Mouse (Mus musculus): ENCODE measurements around the gene Galk2.

Gene Galk2

DNA sequence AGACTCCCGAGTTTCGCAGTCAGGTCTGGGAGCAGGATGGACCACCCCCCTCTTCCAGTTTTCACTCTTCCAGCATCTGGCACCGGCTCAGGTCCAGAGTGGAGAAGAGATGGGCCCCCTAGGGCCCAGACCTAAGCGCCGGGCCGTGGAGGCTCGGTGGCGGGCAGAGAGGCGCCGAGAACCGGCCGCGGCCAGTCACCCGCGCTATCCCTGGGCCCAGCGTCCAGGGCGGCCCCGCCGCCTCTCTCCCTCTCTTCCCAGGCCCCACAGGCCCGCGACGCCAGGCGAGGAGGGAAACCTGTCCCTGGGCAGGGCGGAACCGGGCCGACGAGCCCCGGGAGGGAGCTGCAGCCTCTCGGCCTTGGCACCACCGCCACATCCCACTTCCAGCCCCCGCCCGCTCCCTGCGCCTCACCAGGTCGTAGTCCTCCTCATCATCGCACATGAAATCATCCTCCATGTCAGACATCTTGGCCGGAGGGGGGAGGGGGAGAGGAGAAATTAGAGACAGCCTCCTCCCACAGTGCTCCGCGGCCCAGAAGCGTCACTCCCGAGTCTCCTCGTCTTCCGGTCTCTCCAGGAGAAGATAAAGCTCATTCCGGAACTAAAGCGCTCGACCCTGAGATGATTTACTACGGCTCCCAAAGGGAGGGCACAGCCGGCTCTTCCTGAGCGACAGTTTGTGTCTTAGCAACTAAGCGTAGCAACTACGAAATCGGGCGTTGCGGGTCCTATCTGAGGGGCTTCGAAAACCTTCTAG is at the start of gene Galk2, which contains the start of gene Cops2:
Gene Galk2, plus strand, starts transcription at position 589 of the 760 bp plus-strand sequence.
Gene Cops2, minus strand, starts transcription at position 619 of the 760 bp plus-strand sequence.
- peak; percentile 87 to 95 for DNase-seq (ENCODE audit: low spot score in 2 of 2)

DNA sequence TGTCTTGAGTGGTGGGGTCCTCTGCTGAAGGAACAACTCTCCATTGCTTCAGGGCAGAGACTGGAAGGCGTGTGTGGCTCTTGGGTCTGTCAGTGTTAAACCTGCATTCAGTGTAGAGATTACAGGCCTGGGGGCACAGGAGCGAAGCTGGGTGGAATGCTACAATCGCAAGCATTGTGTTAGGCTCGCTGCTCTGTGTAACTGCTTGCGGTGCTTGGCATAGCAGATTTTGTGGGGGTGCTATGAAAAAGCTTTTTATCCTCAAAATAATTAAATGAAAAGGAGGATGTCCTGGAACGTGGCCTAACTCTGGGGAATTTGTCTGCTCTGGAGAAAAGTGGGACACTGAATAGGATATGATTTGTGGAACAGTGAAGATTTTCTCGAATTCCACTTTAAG is 49.4 kb upstream of the Galk2 start:
- DNase-seq (ENCODE audit: low spot score in 2 of 2): no peak

GRCm38 (mm10) chr2:125811332-125811731 is 47.6 kb upstream of the Galk2 start:
- DNase-seq (ENCODE audit: low spot score in 2 of 2): no peak

DNA sequence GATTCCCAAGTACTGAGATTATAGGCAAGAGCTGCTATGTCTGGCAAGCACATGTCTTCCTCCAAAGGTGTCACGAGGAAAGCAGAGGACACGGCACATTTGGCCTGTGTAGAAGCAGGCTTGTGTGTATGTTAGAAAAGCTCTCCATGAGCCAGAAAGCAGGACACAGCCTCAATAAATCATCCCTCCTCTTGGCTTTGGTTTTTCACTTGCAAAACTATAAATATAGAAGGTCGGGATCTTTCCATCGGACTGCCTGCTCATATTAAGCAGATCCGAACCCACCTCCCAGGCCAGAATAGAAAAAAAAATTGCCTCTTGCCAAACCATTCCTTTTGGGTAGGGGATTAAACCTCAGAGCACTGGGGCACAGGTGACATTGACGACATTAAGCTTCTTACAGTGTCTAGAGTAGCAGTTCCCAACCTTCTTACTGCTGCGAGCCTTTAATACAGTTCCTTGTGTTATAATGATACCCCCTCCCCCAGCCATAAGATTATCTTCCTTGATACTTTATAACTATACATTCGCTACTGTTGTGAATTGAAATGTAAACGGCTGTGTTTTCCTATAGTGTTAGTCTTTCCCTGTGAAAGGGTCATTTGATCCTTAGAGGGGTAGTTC is 44.8 kb upstream of the Galk2 start:
- no peak for DNase-seq (ENCODE audit: low spot score in 2 of 2)

- DNase-seq (ENCODE audit: low spot score in 2 of 2): no peak
Measured at GRCm38 (mm10) chr2:125820397-125820796, 38.5 kb upstream of the Galk2 start.

DNA sequence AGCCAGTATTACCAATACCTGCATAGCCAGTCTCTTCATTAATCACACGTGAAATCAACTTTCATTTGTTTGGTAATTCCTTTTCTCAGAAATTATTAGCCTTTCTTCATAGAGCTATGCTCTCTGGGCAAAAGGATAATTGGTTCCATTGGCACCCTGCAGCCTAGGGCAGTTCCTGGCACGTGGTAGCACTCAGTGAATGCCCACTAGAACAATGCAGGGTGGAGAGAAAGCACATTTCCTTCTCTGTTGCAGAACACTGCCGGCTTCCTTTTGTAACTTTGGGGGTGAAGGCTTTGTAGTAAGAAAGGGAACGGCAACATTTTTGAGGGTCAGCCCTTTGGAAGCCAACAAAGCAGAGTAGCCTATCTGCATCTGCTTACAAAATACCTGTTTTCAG is 32.7 kb upstream of the Galk2 start:
- DNase-seq (ENCODE audit: low spot score in 2 of 2): no peak

GRCm38 (mm10) chr2:125827898-125828297 is 31.0 kb upstream of the Galk2 start:
- no peak for DNase-seq (ENCODE audit: low spot score in 2 of 2)

DNA sequence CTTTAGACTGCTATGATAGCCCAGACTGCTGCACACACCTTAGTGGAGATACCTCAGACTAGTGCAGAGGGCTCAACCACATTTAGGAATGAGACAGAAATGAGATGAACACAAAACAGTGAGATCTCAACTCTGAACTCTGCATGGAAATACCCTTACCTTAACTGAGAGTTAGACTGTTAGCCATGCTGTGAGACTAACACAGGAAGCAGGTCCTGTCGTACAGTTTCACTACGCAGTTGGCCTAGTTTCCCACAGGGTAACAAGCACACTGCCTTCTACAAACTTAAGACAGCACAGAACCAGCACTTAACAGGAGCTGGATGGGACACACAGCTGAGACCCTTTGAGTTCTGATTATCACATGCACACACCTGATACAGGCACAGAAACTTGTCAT is 29.0 kb upstream of the Galk2 start:
- DNase-seq (ENCODE audit: low spot score in 2 of 2): no peak

- DNase-seq (ENCODE audit: low spot score in 2 of 2): no peak
Measured at GRCm38 (mm10) chr2:125838091-125838490, 20.8 kb upstream of the Galk2 start.

- DNase-seq (ENCODE audit: low spot score in 2 of 2): no peak
Measured at GRCm38 (mm10) chr2:125838708-125839284, 20.1 kb upstream of the Galk2 start.

- no peak for DNase-seq (ENCODE audit: low spot score in 2 of 2)
Measured at GRCm38 (mm10) chr2:125851237-125851636, 7.7 kb upstream of the Galk2 start.

DNA sequence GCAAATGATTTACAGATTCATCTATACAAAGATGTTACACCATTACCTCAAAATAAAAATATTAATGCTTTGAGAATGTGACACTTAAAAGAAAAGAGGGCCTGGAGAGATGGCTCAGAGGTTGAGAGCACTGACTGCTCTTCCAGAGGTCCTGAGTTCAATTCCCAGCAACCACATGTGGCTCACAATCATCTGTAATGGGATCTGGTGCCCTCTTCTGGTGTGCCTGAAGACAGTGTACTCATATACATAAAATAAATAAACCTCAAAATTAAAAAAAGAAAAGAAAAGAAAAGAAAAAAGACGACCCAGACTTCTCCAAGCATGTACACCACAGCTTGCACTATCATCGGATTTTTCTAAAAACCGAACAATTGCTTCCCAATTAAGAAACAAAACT is 1.2 kb upstream of the Galk2 start:
- no peak for DNase-seq (ENCODE audit: low spot score in 2 of 2)

DNA sequence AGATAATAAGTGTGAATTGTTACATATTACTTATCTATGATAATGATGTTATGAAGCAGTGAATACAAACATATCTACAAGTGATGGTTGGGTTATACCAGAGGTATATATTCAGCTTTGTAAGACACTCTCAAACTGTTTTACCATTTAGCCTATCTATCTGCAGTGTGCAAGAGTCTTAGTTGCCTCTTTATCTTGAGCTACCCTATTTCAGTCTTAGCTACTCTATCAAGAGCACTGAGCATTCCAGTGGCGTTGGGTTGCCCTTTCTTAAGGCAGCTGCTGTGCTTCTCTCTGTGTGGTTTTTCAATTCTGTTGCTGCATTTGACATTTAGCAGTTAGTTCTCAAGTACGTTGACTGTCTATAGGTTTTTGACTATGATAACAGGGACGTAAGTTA is 4.9 kb downstream of the Galk2 start:
- DNase-seq (ENCODE audit: low spot score in 2 of 2): no peak

DNA sequence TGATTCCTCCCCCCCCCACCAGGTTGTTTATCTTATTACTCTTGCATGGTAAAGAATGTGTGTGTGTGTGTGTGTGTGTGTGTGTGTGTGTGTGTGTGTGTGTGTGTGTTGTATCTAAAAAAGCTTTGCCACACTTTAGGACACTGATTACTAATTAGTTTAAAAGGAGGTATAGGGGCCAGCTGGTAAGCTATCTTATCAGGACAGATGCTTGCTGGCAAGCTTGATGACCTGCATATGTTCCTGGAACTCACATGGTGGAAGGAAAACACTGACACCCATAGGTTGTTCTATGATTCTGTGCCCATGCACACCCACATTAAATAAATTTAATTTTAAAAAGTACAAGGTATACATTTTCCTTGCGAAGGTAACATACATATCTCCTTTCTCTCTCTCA is 5.6 kb downstream of the Galk2 start:
- DNase-seq (ENCODE audit: low spot score in 2 of 2): no peak

DNA sequence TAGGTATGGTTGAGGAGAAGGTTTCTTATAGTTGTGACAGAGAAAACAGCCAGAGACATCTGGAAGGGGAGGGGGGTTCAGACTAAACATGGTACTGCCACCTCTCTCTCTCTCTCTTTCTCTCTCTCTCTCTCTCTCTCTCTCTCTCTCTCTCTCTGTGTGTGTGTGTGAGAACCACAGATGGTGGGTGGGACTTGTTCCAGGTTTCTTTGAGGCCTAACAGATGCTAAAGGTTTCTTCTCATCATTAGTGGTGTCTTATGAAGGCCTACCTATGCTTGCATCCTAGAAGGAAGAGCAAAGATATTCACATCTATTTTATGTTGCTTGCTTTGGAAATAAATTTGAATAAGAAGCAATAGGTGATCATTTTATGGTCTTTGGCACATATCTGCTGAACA is 6.7 kb downstream of the Galk2 start:
- no peak for DNase-seq (ENCODE audit: low spot score in 2 of 2)

DNA sequence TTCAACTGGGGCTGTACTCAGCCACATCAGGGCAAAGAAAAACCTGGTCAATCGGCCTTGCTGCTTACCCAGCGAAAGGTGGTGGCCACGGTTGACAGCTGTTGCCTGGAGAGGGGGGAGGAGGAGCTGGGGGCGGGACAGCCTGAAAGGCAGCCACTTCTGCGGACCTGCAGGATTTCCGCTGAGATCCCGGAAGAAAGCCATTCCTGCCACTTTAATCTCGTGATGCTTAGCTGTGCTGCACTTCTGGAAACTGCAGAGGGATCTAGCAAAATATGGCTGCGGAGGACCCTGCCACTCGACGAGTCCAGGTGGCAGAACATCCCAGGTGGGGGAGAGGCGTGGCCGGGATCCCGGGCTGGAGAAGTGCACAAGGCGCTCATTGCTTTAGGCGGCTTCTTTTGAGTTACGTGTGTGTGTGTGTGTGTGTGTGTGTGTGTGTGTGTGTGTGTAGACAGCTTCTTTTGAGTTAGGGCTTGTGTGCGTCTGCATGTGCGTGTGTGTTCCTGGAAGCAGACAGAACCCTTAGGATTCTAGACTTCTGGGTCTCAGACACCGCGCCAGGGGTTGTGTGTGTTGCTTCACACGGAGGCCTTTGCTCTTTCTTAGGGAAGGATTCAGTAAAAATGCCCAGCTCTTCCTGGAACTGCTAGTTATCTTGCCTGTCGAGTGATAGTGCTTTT is 7.3 kb downstream of the Galk2 start:
- peak; percentile 19 to 63 for DNase-seq (ENCODE audit: low spot score in 2 of 2)

- no peak for DNase-seq (ENCODE audit: low spot score in 2 of 2)
Measured at GRCm38 (mm10) chr2:125868301-125868700, 9.4 kb downstream of the Galk2 start.

DNA sequence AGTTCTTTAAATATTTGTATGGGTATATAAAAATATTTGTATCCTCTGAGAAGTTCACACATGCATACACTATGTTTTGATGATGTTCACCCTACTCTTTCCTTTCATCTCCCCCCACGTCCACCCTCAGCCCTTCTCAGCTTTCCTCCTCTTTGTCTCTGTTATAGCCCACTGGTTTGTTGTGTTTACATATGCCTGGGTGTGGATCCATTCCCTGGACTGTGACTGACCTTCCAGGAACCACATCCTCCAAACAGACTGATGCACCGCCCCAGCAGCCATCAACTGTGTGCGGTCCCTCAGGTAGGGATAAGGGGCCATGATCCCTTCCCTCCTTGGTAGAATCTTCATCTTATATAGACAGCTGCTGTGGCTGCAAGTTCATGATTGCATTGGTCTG is 11.2 kb downstream of the Galk2 start:
- no peak for DNase-seq (ENCODE audit: low spot score in 2 of 2)

- no peak for DNase-seq (ENCODE audit: low spot score in 2 of 2)
Measured at GRCm38 (mm10) chr2:125885891-125886576, 27.1 kb downstream of the Galk2 start.

DNA sequence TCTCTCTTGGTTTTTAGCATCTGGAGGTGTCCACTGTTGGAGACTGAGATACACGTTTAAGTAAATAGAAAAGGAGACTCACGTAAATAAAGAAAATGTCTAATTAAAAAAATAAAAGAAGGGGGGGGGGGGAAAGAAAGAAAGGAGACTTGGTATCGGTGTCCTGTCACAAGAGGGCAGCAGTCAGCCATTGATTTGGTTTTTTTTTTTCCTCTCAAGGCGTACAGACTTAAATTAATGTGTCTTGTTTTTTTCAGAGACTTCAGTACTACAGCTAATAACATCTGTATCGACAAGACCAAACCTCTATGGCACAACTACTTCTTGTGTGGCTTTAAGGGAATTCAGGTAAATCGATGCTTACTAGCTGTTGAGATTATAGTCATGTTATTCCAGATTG is 34.2 kb downstream of the Galk2 start:
- peak in 1 of 2 experiments; percentile 44 for DNase-seq (ENCODE audit: low spot score in 2 of 2)

DNA sequence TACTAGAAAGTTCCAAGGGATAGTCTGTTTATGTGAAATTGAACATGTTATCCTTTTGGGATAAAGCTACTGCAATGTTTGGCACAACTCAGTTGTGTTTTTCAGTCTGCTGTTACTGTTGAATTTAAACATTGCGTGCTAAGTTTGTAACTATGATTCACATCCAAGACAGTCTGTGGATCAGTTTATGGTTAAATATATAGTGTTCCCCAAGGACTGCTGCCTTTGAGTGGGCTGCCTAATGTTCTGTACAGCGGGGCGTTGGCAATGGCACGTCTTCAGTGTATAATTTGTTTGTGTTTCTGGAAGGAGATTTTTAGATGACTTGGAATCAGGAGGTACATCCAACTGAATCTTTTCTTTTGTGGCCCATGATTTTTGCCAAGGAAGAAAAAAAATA is 36.2 kb downstream of the Galk2 start:
- no peak for DNase-seq (ENCODE audit: low spot score in 2 of 2)

GRCm38 (mm10) chr2:125896355-125896754 is 37.4 kb downstream of the Galk2 start:
- DNase-seq (ENCODE audit: low spot score in 2 of 2): no peak

All from spleen, postnatal 10 days (tissue).